Mouse (Mus musculus) gastrocnemius, postnatal 10 days (tissue): ENCODE measurements at regions not wholly inside any gene's neighbourhood (a gene's known extent, or its start where the extent isn't known, plus 50 kb on each side); places are given as distances from the start of the nearest gene placed in this dataset.

Experiments
- DNase-seq: peaks from one replicate; pipeline ENCODE4 v3.0.0; 2021; ENCODE audit warnings: mixed read lengths
- microRNA-seq, 2 experiments: library from miRNA; unstranded; fragments of <30 nt; microRNA quantifications; one replicate each; pipeline ENCODE4 v1.2.0; 2021

DNA sequence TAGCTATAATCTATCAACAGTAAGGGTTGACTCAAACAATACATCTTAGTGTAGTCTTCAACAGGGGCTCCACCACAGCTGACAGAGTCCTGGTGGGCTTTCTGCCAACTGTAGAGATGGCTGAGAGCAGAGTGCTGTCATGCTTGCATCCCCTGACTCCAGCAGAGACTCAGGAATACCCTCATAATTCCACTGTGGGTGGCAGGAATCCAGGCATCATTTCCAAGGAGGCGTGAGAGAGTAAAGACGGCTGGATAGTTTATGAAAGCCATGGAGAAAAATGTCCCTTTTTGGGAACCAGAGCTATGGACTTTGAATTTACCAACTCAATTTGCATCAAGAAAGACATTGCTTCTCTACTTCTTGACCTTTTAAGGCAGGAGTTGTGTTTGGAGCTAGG is 87.8 kb upstream of the Camk1g start:
- DNase-seq: no peak

DNA sequence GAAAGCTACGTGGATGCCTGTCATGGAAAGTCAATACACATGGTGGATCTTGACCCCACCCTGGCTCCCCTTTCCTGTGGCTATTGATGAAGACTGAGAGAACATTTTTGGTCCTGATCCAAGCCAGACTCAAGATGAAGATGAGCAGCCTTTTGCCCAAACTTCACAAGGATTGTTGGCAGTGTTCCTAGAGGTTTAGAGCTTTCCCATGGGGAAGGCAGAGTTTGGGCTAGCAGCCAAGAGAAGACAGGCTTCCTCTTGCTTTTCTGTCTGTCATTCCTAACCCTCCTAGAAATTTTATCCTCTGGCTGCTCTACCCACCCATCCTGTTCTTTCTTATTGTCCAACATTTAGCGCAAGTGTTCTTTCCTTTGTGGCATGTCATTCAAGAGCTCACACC is 83.6 kb upstream of the Camk1g start:
- DNase-seq: no peak

DNA sequence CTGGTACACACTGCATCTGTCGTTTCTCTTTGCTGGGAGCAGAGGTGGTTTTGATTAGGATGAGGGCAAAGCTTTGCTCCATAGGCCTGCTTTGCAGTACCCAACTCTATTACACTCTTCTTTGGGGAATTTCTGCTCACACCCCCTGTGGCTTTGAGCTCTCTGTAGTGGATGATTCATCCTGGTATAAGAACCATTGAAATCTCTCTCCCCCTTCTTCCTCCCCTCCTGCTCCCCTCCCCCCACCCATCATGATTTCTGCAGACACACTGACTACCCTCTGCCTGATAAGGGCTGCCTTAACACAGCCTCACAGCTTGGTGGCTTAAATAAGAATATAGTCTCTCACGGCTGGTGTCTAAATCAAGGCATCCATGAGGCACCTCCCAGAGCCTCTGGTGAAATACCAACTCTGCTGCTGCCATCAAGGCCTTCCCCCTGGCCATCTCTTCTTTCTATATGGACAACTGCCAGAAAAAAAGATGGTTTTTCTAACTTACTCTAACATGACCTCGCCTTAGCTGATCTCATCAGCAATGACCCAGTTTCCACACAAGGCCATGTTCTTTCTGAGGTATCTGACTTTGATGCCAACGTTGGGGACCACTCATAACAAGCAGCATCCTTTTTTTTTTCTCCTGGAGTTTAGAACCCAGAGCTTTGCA is 81.5 kb upstream of the Camk1g start:
- DNase-seq: no peak

DNA sequence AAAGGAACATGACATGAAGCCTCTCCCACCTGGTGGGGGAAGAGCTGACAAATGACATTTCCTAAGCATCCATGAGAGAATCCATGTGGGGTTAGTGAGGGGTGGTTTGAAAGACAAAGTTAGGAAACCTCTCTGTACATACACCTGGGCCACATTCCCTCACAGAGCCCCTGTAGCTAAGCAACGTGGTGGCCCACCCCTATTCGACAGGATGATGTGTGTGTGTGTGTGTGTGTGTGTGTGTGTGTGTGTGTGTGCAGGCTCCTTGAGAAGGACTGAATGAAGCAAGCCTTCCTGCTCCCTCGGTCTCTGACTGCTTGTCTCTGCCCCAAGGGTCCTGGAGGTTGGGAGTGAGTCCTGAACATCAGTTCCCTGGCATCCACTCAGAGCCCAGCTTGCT is 80.7 kb upstream of the Camk1g start:
- DNase-seq: no peak

DNA sequence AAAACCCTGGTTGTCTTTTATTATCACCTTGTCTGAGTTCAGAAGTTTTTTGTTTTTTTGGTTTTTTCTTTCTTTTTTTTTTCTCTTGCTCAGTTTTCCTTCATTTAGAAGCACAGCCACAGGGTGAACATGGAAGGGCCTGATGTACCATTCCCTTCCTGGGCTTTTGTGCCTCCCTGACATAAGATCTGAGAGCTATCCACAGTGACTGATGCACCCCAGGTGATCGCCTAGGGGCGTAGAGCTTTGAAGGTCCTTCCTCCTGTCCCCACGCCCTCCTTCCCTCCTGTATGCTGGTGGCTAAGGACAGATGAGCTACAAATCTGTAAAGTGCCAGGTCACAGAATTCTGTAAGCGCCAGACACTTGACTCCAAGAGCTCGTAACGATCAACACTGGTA is 80.1 kb upstream of the Camk1g start:
- no peak for DNase-seq

DNA sequence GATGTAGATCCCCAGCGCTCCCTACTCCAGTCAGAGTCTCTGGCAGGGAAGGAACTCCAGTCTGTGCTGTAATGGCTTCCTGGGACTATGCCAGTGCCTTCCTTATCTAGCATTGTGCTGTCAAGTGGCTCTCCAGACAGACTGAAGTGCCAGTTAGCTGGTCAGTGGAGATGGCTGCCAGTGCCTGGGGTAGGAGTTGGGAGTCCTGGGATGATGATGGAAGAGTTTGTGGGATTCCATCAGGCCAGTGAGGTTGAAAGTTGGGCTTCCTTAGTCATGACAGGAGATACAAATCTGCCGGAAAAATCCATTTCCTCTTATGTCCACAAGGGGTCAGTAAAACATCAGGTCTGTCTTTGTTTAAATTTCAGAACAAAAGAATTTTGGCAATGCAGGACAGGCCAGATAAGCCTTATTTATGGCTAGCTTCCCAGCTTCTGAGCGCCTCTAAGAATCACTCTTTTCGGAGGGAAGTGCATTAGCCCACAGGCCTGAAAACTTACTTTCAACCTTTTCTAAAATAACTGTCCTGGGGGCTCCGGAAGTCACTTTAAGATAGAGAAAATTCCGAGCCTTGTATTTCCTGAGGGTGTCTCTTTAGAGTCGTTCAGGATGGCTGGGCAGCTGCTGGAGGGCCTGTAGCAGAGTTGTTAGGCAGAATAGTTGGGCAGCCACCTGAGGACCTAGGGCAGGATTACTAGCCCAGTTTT is 79.5 kb upstream of the Camk1g start:
- peak; percentile 8 for DNase-seq

DNA sequence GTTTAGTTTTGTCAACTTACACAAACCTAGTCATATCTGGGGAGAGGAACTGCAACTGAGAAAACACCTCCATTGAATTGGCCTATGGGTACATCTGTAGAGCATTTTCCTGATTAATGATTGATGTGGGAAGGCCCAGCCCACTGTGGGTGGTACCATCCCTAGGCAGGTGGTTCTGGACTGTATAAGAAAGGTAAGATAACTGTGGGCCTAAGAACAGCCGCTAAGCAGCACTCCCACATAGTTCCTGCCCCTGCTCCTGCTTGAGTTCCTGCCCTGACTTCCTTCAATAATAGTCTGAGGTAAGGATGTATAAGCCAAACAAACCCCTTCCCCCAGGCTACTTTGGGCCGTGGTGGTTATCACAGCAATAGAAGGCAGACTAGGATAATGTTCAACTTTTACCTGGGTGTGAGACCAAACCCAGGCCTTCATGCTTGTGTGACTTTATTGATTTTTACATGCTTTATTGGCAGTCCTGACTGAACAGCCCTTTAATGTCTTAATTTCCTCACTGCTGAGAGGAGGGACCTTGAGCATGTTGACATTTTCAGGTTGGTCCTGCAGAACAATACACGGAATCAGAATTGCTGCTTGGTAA is 78.8 kb upstream of the Camk1g start:
- no peak for DNase-seq

DNA sequence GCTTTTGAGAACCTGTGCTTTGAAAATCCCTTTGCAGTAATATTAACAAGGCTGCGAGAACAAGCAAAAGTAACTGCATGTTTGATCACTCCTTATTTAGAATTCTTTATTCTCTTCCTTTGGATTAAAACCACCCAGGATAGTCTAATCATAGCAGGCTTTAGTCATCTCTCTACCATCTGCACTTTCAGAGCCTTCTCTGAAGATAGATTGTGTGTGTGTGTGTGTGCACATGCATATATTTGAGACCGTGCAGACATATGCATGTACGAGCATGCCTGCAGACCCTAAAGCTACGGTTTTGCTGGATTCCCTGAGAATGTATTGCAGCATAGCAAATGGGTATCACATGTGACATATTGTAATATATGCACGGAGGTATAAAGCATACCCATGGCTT is 77.5 kb upstream of the Camk1g start:
- DNase-seq: no peak

DNA sequence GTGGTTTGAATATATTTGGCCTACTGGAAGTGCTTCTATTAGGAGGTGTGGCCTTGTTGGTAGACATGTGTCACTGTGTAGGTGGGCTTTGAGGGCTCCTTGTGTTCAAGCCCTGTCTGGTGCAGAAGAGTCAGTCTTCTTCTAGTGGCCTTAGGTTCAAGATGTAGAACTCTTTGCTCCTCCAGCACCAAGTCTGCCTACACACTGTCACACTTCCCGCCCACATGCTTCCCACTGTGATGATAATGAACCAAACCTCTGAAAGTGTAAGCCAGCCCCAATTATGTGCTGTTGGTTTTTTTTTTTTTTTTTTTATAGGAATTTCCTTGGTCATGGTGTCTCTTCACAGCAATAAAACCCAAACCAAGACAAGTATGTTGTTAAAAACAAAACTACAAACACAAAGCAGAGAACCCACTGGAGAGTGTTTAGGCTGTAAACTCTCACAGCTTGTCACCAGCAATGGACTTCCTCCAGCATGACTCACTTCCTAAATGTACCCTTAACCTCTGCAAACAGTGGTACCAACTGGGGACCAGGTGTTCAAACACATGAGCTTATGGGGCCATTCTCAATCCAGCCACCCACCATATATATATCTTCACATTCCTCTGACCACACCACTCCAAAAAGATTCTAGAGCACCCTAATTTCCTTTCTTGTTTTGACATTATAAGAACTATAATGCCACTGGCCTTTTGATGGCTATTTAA is 74.0 kb upstream of the Camk1g start:
- DNase-seq: no peak

DNA sequence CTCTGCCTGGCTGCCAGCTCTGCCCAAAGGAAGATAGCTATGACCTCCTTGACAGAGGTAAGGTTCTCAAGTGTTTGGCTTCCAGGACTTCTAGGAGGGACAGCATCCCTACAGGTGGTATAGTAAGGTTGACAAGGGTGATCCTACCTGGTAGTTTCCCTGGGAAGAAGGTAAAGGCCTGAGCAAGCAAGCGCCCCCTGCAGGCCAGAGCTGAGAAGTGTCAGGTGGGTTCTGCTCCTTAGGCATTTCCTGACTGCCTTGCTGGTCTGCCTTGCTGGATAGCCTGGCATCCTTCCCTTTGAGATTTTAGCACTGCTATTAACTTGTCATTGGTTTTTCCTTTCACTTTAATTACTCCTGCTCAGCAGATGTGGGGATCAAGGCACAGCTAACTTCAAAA is 70.4 kb upstream of the Camk1g start:
- DNase-seq: no peak

DNA sequence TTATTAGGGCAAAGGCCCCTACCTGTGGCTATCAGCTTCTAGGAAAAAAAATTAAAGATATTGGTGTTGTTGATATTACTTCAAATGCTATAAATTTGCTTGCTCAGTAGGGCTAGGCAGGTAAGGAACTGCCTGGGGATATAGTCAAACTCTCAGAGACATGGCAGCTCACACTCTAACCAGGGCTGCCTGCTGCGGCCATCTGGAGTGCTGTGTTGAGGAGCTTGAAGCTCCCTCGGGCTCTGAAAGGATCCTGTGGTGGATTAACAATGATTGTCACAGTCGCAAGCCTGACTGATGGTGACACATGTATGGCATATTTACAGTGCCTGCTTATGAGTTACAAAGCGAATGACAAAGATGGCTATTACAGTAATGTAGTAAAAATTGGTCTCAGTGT is 64.2 kb upstream of the Camk1g start:
- DNase-seq: no peak

DNA sequence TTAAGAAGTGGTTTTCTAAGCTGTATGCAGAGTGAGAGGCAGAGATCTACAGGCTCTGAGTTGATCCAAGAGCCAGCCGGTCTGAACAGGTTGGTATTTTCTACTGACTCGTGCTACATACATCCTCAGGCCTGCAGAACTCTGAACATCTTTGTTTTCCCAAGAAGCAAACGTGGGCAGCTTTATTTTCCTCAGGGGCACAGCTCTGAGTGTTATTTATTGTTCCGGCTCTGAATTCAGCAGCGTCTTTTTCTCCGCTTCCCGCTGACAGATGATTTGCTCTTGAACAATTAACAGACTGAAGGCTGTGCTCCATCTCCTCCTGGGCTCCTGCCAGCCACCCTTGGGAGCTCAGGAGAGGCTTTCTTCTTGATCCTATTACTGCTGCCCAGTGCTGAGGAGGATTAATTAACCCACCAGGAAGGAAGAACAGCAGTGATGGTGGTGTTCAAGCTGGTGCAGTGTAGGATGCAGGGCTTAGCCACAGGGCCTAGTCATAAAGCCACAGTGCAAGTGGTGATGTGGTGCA is 63.5 kb upstream of the Camk1g start:
- no peak for DNase-seq

DNA sequence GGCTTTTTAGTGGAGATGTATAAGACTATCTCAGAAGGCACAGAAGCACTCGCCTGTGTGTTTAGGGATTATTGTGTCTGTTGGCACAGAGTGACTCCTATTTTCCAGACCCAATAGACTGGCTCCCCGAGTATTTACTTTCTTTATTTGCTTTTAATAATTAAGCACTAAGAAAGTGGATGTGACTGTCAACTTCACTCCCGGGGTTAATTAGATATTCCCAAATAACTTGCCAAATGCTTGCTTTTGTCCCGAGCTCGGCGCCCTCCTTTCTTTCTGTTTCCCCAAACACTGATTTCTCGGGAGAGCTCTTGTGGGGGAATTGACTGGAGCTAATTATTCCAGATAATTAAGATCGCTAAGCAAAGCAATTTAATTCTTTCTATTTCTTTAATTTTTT is 60.1 kb upstream of the Camk1g start:
- no peak for DNase-seq

DNA sequence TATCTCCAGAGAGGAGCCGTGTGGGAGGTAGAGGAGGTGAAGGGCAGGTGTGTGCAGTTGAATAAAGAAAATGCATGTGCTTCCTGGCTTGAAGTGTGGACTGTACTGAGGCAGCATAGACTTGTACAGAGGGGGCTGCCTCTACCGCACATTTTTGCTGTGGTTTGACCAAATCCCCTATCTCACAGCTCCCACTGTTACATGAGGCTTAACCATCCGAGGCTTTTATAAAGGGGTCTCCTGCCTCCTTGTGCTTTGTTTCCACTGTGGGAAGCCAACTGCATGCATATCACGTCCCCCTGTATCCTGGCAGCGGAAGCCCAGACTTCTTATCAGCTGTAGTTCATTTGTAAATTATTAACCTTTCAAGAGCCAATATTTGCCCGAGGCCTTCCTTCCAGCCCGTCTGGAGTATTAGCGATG is 53.6 kb upstream of the Camk1g start:
- no peak for DNase-seq

DNA sequence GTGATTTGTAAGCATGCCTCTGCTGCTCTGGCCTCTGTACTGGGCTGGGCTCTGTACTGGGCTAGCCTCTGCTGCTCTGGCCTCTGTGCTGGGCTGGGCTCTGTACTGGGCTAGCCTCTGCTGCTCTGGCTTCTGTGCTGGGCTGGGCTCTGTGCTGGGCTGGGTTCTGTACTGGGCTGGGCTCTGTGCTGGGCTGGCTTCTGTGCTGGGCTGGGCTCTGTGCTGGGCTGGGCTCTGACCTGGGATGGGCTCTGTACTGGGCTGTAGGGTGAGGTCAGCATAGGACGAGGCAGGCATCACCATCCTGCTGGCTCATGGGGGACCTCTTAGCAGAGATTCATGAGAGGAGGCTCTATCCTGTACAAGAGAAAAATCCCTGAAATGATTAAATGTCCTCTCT is 52.8 kb upstream of the Camk1g start:
- no peak for DNase-seq

DNA sequence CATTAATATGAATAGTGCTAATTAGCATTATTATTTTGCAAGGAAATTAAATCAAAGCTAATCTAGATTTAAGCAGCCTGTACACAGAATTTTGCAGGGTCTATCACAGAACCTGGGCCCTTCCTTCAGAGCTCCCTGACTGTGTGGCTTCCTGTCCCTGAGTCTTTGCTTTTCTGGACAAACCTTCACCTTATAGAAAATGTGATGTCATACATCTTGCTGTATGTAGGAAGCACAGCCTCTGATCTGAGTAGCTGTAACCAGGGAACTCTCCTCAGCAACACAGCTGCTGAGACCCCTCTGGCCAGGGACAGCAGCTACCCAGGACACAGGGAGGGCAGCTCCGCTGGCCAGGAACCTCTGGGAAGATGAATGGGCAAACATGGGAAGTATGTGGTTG is 51.7 kb upstream of the Camk1g start:
- DNase-seq: no peak

DNA sequence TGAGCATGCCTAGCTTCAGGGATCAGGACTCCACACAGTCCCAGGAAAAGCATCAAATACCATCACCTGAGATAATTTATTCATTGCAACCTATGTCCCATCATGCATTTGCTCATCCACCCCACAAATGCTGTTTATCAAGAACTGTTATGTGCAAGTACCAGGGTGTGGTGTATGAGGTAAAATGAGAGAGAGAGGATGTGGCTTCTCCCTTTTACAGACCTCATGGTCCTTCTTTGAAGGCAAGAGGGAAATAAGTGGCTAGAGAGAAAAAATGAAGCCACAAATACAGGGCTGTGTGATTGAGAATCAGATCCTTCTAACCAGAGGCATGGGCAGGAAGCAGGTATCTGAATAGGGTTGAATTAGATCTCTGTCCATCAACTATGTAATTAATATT is 51.3 kb upstream of the Camk1g start:
- DNase-seq: no peak

Small RNA genes lying in the stretch of these regions (microRNA-seq; reads per million reads assigned to microRNA genes)
- gene Mir205: 4.5 to 5.7 reads per million in 2 experiments
